Mouse (Mus musculus) mammary gland, adult 2 months (tissue): ENCODE data around the gene Ccl8. TPM values are rescaled to one million over a fixed set of nuclear protein-coding genes. Genes with fewer than 3 reads are reported as not detected.

ENCODE experiments used
- polyA plus RNA-seq: library from polyadenylated mRNA; depleted of rRNA; stranded (reverse); fragments of >200 nt; gene quantifications from 2 replicates; pipeline ENCODE4 v1.2.3, GENCODE M21; 2012; ENCODE audit warnings: low replicate concordance; rRNA removed

Gene Ccl8
- 52.4 and 106 TPM in 2 replicates for polyA plus RNA-seq

DNA sequence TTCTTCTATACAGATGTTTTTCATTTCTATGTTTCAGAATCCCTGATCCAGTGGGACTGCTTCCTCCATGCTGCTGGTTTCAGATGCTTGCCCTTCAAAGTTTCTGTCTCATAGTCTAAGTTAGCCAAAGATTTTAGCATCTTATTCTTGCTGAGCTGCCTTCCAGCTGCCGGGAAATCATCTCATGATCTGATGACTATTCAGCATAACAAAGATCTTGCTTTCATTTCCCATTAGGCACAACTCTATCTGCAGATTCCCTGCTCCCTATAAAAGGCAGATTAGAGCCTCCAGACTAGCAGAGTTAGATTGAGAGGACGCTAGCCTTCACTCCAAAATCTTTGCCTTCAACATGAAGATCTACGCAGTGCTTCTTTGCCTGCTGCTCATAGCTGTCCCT is at the start of gene Ccl8:
Ccl8 (plus strand) TSS at position 301 of the 400 bp plus-strand sequence.

GRCm38 (mm10) chr11:82101529-82101928 is 13.5 kb upstream of the Ccl8 start, which contains the start of gene Ccl12:
TSS of gene Ccl12 (plus strand) at chr11:82101845.

Other genes with a start within 250 kb of the Ccl8 start
- gene Asic2, start 146.7 kb upstream of the Ccl8 start, polyA plus RNA-seq, result 0.29 and 0.50 TPM in 2 replicates
- 8.1 and 8.5 TPM in 2 replicates for gene Ccl2, start 79.6 kb upstream of the Ccl8 start, polyA plus RNA-seq
- not detected in 2 replicates for gene Gm17268, start 76.6 kb upstream of the Ccl8 start, polyA plus RNA-seq
- 2.1 and 4.1 TPM in 2 replicates for gene Ccl7, start 69.5 kb upstream of the Ccl8 start, polyA plus RNA-seq
- gene Ccl11, start 57.4 kb upstream of the Ccl8 start, polyA plus RNA-seq, result 30.9 and 79.1 TPM in 2 replicates
- 6.0 and 7.0 TPM in 2 replicates for gene Ccl12, start 13.3 kb upstream of the Ccl8 start, polyA plus RNA-seq
- 0.52 TPM in 1 of 2 replicates, not detected in the other for gene Ccl1, start 190.5 kb downstream of the Ccl8 start, polyA plus RNA-seq